Mouse (Mus musculus): ENCODE measurements at regions not wholly inside any gene's neighbourhood (a gene's known extent, or its start where the extent isn't known, plus 50 kb on each side); places are given as distances from the start of the nearest gene placed in this dataset.

GRCm38 (mm10) chr7:136297901-136298513, 581.8 kb upstream of the Mki67 start:
- no peak for DNase-seq (ENCODE audit: low spot score)
- no peaks in the 10 kb centered on the region for H3K27me3 ChIP-seq (replicated peaks; ENCODE audit: low read depth, poor library complexity, severe bottlenecking)
- 84% methylated on average over 2 of the region's 2 CpGs for WGBS
- H3K36me3 ChIP-seq (replicated peaks) = no peaks in the 10 kb centered on the region
- no peak overlapping the region for H3K4me3 ChIP-seq
- H3K9me3 ChIP-seq = no peaks in the 10 kb centered on the region
- H3K4me1 ChIP-seq = no peaks in the 10 kb centered on the region
- H3K27ac ChIP-seq (replicated peaks) = no peak overlapping the region

GRCm38 (mm10) chr7:136306137-136306536, 588.3 kb upstream of the Mgmt start:
- Histone ChIP-seq H3K4me1 (peaks cover 3% of the 10 kb centered on the region; the same call in 1 of the 2 replicates), H3K36me3 (replicated peaks) (no peaks in the 10 kb centered on the region), H3K27ac (replicated peaks) (no peak overlapping the region), H3K4me3 (no peak overlapping the region), H3K9me3 (no peaks in the 10 kb centered on the region), H3K27me3 (replicated peaks; ENCODE audit: low read depth, poor library complexity, severe bottlenecking) (no peaks in the 10 kb centered on the region)
- 70% methylated on average over 4 of the region's 4 CpGs for WGBS
- no peak for DNase-seq (ENCODE audit: low spot score)

GRCm38 (mm10) chr7:136308765-136309164, 585.6 kb upstream of the Mgmt start:
- no peak for DNase-seq (ENCODE audit: low spot score)
- Histone ChIP-seq H3K27ac (replicated peaks) (no peak overlapping the region), H3K4me1 (peaks cover 3% of the 10 kb centered on the region; the same call in 1 of the 2 replicates), H3K36me3 (replicated peaks) (no peaks in the 10 kb centered on the region), H3K9me3 (no peaks in the 10 kb centered on the region), H3K27me3 (replicated peaks; ENCODE audit: low read depth, poor library complexity, severe bottlenecking) (no peaks in the 10 kb centered on the region), H3K4me3 (no peak overlapping the region)

GRCm38 (mm10) chr7:136327281-136327680, 567.1 kb upstream of the Mgmt start:
- no peaks in the 10 kb centered on the region for H3K27me3 ChIP-seq (replicated peaks; ENCODE audit: low read depth, poor library complexity, severe bottlenecking)
- no peaks in the 10 kb centered on the region for H3K9me3 ChIP-seq
- no peak overlapping the region for H3K4me3 ChIP-seq
- no peaks in the 10 kb centered on the region for H3K4me1 ChIP-seq
- no peaks in the 10 kb centered on the region for H3K36me3 ChIP-seq (replicated peaks)
- DNase-seq (ENCODE audit: low spot score) = no peak
- WGBS = 89% methylated on average over 4 of the region's 4 CpGs
- no peak overlapping the region for H3K27ac ChIP-seq (replicated peaks)

GRCm38 (mm10) chr7:136330431-136330830, 564.0 kb upstream of the Mgmt start:
- H3K27ac ChIP-seq (replicated peaks) = no peak overlapping the region
- H3K9me3 ChIP-seq = no peaks in the 10 kb centered on the region
- H3K36me3 ChIP-seq (replicated peaks) = no peaks in the 10 kb centered on the region
- H3K4me3 ChIP-seq = no peak overlapping the region
- 97% methylated on average over 1 of the region's 1 CpGs for WGBS
- DNase-seq (ENCODE audit: low spot score) = no peak
- no peaks in the 10 kb centered on the region for H3K27me3 ChIP-seq (replicated peaks; ENCODE audit: low read depth, poor library complexity, severe bottlenecking)
- peaks cover 2% of the 10 kb centered on the region; the same call in 1 of the 2 replicates for H3K4me1 ChIP-seq

- DNase-seq (ENCODE audit: low spot score) = peak; percentile 23
- no peak overlapping the region for H3K4me3 ChIP-seq
- H3K4me1 ChIP-seq = peaks cover 2% of the 10 kb centered on the region; the same call in 1 of the 2 replicates
Measured at GRCm38 (mm10) chr7:136332805-136333204, 561.6 kb upstream of the Mgmt start.

GRCm38 (mm10) chr7:136341599-136342210, 552.7 kb upstream of the Mgmt start:
- DNase-seq (ENCODE audit: low spot score) = peak; percentile 61
- H3K4me3 ChIP-seq = peak overlapping the region; percentile 11; the same call in 1 of the 2 replicates
- H3K27me3 ChIP-seq (replicated peaks; ENCODE audit: low read depth, poor library complexity, severe bottlenecking) = peaks cover 16% of the 10 kb centered on the region; the same call in 1 of the 2 replicates
- no peaks in the 10 kb centered on the region for H3K36me3 ChIP-seq (replicated peaks)
- peak overlapping the region; percentile 82 for H3K27ac ChIP-seq (replicated peaks)
- 39% methylated on average over 16 of the region's 16 CpGs for WGBS
- no peaks in the 10 kb centered on the region for H3K9me3 ChIP-seq
- H3K4me1 ChIP-seq = peaks cover 37% of the 10 kb centered on the region

More at GRCm38 (mm10) chr7:136332805-136333204, 561.6 kb upstream of the Mgmt start:
- Histone ChIP-seq H3K27me3 (replicated peaks; ENCODE audit: low read depth, poor library complexity, severe bottlenecking) (no peaks in the 10 kb centered on the region), H3K36me3 (replicated peaks) (no peaks in the 10 kb centered on the region), H3K9me3 (no peaks in the 10 kb centered on the region), H3K27ac (replicated peaks) (no peak overlapping the region)
- whole genome bisulfite sequencing = 54% methylated on average over 4 of the region's 4 CpGs

GRCm38 (mm10) chr7:136342211-136342799, 552.1 kb upstream of the Mgmt start:
- Histone ChIP-seq H3K36me3 (replicated peaks) (no peaks in the 10 kb centered on the region), H3K27me3 (replicated peaks; ENCODE audit: low read depth, poor library complexity, severe bottlenecking) (peaks cover 16% of the 10 kb centered on the region; the same call in 1 of the 2 replicates), H3K4me1 (peaks cover 39% of the 10 kb centered on the region), H3K4me3 (0 out of 2 replicates have a peak overlapping the region, but pooled peaks have one; percentile 11), H3K9me3 (no peaks in the 10 kb centered on the region), H3K27ac (replicated peaks) (peak overlapping the region; percentile 82)
- peak; percentile 37 for DNase-seq (ENCODE audit: low spot score)
- WGBS = 27% methylated on average over 10 of the region's 10 CpGs

GRCm38 (mm10) chr7:136342822-136343221, 551.6 kb upstream of the Mgmt start:
- Histone ChIP-seq H3K4me3 (no peak overlapping the region), H3K27ac (replicated peaks) (peak overlapping the region; percentile 82), H3K36me3 (replicated peaks) (no peaks in the 10 kb centered on the region), H3K4me1 (peaks cover 43% of the 10 kb centered on the region), H3K9me3 (no peaks in the 10 kb centered on the region), H3K27me3 (replicated peaks; ENCODE audit: low read depth, poor library complexity, severe bottlenecking) (peaks cover 16% of the 10 kb centered on the region; the same call in 1 of the 2 replicates)
- peak; percentile 72 for DNase-seq (ENCODE audit: low spot score)
- WGBS = 14% methylated on average over 8 of the region's 8 CpGs

GRCm38 (mm10) chr7:136343494-136343893, 550.9 kb upstream of the Mgmt start:
- Histone ChIP-seq H3K36me3 (replicated peaks) (no peaks in the 10 kb centered on the region), H3K27me3 (replicated peaks; ENCODE audit: low read depth, poor library complexity, severe bottlenecking) (peaks cover 16% of the 10 kb centered on the region; the same call in 1 of the 2 replicates), H3K4me3 (no peak overlapping the region), H3K4me1 (peaks cover 49% of the 10 kb centered on the region), H3K9me3 (no peaks in the 10 kb centered on the region), H3K27ac (replicated peaks) (peak overlapping the region; percentile 16)
- WGBS = 77% methylated on average over 4 of the region's 4 CpGs
- DNase-seq (ENCODE audit: low spot score) = no peak

GRCm38 (mm10) chr7:136345051-136345450, 549.4 kb upstream of the Mgmt start:
- no peak for DNase-seq (ENCODE audit: low spot score)
- H3K4me1 ChIP-seq = peaks cover 52% of the 10 kb centered on the region

GRCm38 (mm10) chr7:136346531-136346930, 547.9 kb upstream of the Mgmt start:
- WGBS = 69% methylated on average over 4 of the region's 4 CpGs
- H3K4me3 ChIP-seq = no peak overlapping the region
- peaks cover 42% of the 10 kb centered on the region for H3K4me1 ChIP-seq
- H3K9me3 ChIP-seq = no peaks in the 10 kb centered on the region
- H3K27ac ChIP-seq (replicated peaks) = no peak overlapping the region
- DNase-seq (ENCODE audit: low spot score) = no peak
- H3K27me3 ChIP-seq (replicated peaks; ENCODE audit: low read depth, poor library complexity, severe bottlenecking) = peaks cover 6% of the 10 kb centered on the region; the same call in 1 of the 2 replicates
- H3K36me3 ChIP-seq (replicated peaks) = no peaks in the 10 kb centered on the region

More at GRCm38 (mm10) chr7:136345051-136345450, 549.4 kb upstream of the Mgmt start:
- no peaks in the 10 kb centered on the region for H3K9me3 ChIP-seq
- no peaks in the 10 kb centered on the region for H3K36me3 ChIP-seq (replicated peaks)
- 89% methylated on average over 3 of the region's 3 CpGs for WGBS
- H3K27ac ChIP-seq (replicated peaks) = no peak overlapping the region
- peaks cover 6% of the 10 kb centered on the region; the same call in 1 of the 2 replicates for H3K27me3 ChIP-seq (replicated peaks; ENCODE audit: low read depth, poor library complexity, severe bottlenecking)
- no peak overlapping the region for H3K4me3 ChIP-seq
